Mouse (Mus musculus): ENCODE data around the gene Fam78a.
"Not testable (repeated sequence)": the region's sequence is repeated elsewhere in the genome, so short reads cannot be mapped to it uniquely, and the experiment has no call there.

Fam78a gene

GRCm38 (mm10) chr2:32040646-32041045 is 44.0 kb downstream of the Fam78a start:
- DNase-seq (ENCODE audit: low spot score), result not testable (repeated sequence)

- DNase-seq (ENCODE audit: low spot score), result no peak
Measured at GRCm38 (mm10) chr2:32038661-32039081, 46.0 kb downstream of the Fam78a start.

- no peak for DNase-seq (ENCODE audit: low spot score)
Measured at GRCm38 (mm10) chr2:32037279-32037858, 47.3 kb downstream of the Fam78a start.

- no peak for DNase-seq (ENCODE audit: low spot score)
Measured at GRCm38 (mm10) chr2:32034206-32034605, 50.5 kb downstream of the Fam78a start.

GRCm38 (mm10) chr2:32033436-32033835 is 51.2 kb downstream of the Fam78a start:
- peak; percentile 46 for DNase-seq (ENCODE audit: low spot score)

DNA sequence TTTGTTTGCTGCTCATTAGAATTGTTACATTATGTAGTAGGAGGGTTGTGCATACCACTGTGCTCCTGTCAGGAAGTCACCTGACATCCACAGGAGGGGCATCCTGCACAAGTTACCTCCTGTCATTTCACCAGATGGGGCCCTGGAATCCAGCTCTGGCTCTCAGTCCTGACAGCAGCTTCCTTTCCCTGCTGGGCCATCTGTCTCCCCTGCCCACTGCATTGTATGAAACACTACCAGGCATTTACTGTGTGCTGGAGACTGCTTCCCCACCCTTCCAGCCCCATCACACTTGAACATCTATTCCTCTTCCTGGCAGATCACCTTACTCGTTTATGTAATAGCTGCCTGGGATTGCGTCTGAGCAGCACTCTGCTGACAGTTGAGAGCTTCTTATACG is 55.0 kb downstream of the Fam78a start:
- DNase-seq (ENCODE audit: low spot score), result no peak

DNA sequence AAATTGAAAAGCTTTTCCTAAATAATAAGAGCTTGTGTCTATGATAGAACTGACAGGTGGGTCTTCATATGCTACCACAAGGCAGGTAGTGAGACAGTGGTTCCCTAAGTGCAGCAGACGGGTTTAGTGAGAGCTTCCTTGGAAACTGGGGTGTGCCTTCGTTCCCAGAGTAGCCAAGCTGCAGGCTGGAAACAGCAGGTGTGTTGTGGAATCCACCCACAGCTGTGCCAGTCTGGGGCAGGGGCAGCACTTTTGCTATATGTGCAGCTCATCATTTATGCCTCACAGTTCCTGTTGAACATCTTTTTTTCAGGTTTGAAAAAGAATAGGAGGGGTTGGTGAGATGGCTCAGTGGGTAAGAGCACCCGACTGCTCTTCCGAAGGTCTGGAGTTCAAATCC is 60.3 kb downstream of the Fam78a start:
- no peak for DNase-seq (ENCODE audit: low spot score)

DNA sequence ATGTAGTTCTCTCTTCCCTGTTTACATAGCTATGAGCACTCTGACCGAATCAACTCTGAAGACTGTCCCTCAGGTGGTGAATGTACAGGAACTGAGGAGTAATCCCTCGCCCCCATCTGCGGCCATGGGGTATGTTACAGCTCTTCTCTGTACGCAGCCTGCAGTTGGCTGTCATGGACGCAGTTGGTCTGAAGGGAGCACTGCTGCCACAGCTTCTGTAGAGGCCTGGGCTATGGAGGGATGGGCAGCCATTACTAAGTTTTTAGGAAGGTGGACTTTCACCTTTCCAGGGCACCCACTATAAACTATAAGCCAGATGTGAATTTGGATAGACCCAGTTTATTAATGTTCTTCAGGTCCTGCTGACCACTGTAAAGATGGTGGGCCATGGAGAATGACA is 64.4 kb downstream of the Fam78a start:
- no peak for DNase-seq (ENCODE audit: low spot score)

- no peak for DNase-seq (ENCODE audit: low spot score)
Measured at GRCm38 (mm10) chr2:32019704-32020103, 65.0 kb downstream of the Fam78a start.

DNA sequence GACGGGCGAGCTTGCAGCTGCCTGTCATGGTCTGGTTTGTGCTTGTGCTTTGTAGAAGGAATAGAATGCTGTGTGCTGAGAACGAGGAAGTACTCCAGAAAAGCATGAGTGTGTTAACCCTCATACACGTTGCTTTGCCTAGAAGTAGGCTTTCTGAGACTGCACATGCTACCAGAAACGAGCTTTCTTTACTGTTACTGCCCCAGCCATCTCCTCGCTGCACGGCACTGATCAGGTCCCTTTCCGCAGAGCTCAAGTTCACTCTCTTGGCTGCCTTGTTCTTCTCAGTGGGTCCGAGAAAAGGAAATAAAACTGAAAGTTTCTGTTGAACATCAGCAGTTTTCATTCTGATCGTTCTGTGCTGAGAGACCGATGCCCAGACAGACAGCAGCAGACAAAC is 75.9 kb downstream of the Fam78a start:
- DNase-seq (ENCODE audit: low spot score), result no peak

- DNase-seq (ENCODE audit: low spot score), result no peak
Measured at GRCm38 (mm10) chr2:32008311-32008710, 76.3 kb downstream of the Fam78a start.
